Mouse (Mus musculus): Measurements from ENCODE around the gene Ptprk.

- TF ChIP-seq POLR2A (IDR thresholded peaks at IDR 0.05; ENCODE audit: insufficient read length, low read depth), result no peak
- TF ChIP-seq MYOD1 (IDR thresholded peaks at IDR 0.05; ENCODE audit: control insufficient read depth in 1 of 3, insufficient read length in 2 of 3, low read depth in 2 of 3), result no peak
- no peak for TF ChIP-seq USF1 (IDR thresholded peaks at IDR 0.05; ENCODE audit: low read depth)
- TF ChIP-seq MAX (IDR thresholded peaks at IDR 0.05; ENCODE audit: low read depth), result no peak
- no peak for TF ChIP-seq POLR2AphosphoS2 (IDR thresholded peaks at IDR 0.05; ENCODE audit: insufficient read length, low read depth)
- no peak for TF ChIP-seq E2F4 (IDR thresholded peaks at IDR 0.05; ENCODE audit: insufficient read depth)
- no peak for TF ChIP-seq REST (IDR thresholded peaks at IDR 0.05; ENCODE audit: insufficient read depth, insufficient read length)
- no peak for TF ChIP-seq TCF12 (IDR thresholded peaks at IDR 0.05; ENCODE audit: insufficient read depth, poor library complexity, severe bottlenecking)
- TF ChIP-seq CEBPB (IDR thresholded peaks at IDR 0.05; ENCODE audit: insufficient read depth, poor library complexity, severe bottlenecking), result no peak
- TF ChIP-seq MYOG (IDR thresholded peaks at IDR 0.05; ENCODE audit: control insufficient read depth in 1 of 3, insufficient read depth in 1 of 3, insufficient read length in 2 of 3, low read depth in 2 of 3), result no peak
Observed at GRCm38 (mm10) chr10:28036456-28036855, 38.2 kb upstream of the Ptprk start.

Data from myocyte (in vitro differentiated cells).